Mouse (Mus musculus) small intestine, adult 2 months (tissue): ENCODE data around the gene Foxp1.

Experiments
- CTCF ChIP-seq: fragments of 200-500 bp; IDR thresholded peaks from 2 replicates; pipeline ENCODE4 v1.5.1; 2012; ENCODE audit warnings: low read depth, mild to moderate bottlenecking, control low read depth, inconsistent platforms, low read length, moderate library complexity, mixed read lengths; ENCODE audit not compliant: insufficient replicate concordance, insufficient read length; ENCODE audit errors: extremely low read depth
- POLR2A ChIP-seq: fragments of 200-500 bp; IDR thresholded peaks from 2 replicates; pipeline ENCODE4 v1.6.1; 2012; ENCODE audit warnings: low read depth, mild to moderate bottlenecking, control low read depth, inconsistent platforms, low read length, moderate library complexity

GRCm38 (mm10) chr6:99035459-99036375 lies 486.8 kb downstream of the Foxp1 start:
- no peak for TF ChIP-seq CTCF
- TF ChIP-seq POLR2A, result no peak
